Mouse (Mus musculus): ENCODE results near the gene Atg4b. TPM values are rescaled to one million over a fixed set of nuclear protein-coding genes. Genes with fewer than 3 reads are reported as not detected.
"Not testable (repeated sequence)": the region's sequence is repeated elsewhere in the genome, so short reads cannot be mapped to it uniquely, and the experiment has no call there.

The Atg4b gene
- total RNA-seq, 2 experiments from 2014 or later: 68.8 to 72.9 TPM

GRCm38 (mm10) chr1:93811495-93812039 is 60.3 kb downstream of the Atg4b start:
- DNase-seq (ENCODE audit: low spot score in 2 of 2): no peak

DNA sequence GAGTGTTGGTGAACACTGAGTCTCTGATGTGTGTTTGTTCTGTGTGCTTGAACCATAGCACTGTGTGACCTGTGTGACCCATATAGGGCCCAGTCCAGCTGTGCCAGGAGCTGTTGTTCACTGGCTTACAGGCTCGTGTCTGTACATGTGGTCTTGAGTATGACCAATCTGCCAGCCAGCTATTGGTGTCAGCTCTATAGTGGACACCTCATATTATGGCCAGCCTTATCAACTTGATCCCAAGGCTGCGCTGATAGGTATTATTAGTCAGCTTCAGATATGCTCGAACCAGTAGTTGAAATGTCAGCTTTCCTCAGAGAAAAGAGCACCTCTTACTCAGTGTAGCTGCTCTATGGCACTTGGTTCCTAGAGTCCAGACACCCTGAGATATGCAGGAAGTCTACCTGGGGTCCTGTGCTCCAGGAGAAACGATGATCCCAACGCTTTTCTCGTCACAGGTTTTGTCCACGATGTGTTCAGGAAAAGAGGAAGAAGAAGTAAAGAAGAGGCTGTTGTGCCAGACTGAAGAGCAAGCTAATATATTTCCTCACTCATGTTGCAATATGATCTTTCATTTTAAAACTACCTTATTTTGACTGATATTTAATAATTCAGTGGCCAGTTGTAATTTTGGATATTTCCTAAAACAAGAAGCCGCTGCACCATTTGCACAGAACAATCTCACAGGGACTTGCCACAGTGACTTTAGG is 66.7 kb downstream of the Atg4b start:
- no peak for DNase-seq (ENCODE audit: low spot score in 2 of 2)

GRCm38 (mm10) chr1:93818722-93819121 is 67.4 kb downstream of the Atg4b start:
- DNase-seq (ENCODE audit: low spot score in 2 of 2): no peak

- no peak for DNase-seq (ENCODE audit: low spot score in 2 of 2)
These were observed 72.6 kb downstream of the Atg4b start for GRCm38 (mm10) chr1:93823796-93824495.

DNA sequence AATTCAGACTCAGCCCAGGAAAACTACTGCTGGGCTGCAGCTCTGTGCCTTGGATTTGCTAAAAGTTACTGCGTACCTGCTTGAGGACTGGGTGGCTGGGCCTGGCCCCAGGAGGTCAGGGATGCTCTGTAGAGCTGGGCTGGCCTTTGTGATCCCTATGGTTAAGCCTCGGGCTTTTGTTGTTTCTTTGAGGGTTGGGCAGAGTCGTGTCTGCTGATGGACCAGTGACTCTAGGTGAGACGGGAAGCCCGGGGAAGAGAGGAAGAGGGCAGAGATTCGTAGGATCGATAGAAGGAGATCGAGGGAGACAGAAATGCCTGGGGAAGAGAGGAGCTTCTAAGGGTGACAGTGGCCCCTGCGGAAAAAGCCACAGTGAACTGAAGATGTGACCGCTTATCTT is 73.3 kb downstream of the Atg4b start, which contains the start of gene D2hgdh:
Gene D2hgdh (plus strand): TSS at position 301 of the 400 bp plus-strand sequence.
- DNase-seq (ENCODE audit: low spot score in 2 of 2): no peak

DNA sequence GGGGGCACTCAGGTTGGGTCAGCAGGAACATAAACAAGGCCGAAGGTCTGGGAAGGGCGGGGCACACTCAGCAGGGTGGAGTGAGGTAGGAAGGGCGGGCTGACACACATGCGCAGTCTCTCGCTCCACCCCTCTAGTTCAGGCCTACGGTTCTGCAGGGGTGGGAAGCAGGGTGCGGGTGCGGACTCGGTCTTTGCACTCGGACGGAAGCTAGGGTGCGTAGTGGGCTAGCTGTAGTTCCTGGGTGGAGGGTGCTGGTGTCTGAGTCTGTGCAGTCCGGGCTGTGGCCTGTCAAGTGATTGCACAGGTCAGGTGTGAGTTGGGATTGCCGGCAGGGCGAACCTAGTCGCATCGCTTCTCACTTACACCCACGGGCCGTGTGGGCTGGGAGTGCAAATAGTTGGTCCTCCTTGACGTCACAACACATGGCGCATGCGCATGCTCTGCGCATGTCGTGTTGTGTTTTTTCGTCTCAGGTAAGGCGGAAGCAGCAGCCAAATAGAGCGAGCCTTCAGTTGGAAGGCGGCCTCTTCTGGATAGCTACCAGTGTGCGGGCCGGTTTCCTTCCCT is 73.9 kb downstream of the Atg4b start:
- peak; percentile 96 for DNase-seq (ENCODE audit: low spot score in 2 of 2)

GRCm38 (mm10) chr1:93825771-93826539 is 74.7 kb downstream of the Atg4b start:
- DNase-seq (ENCODE audit: low spot score in 2 of 2): no peak

DNA sequence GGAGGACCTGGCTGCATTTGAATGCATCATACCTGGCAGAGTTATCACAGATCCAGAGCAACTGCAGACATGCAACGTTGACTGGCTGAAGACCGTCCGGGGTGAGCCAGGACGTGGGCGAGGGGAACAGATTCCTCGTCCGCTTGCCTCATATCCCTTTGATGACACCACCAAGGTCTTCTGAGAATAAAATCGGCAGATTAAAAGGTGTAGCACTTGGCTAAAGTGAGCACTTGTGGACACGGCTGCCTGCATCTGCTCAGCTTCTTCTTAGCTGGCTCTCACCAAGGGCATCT is 75.2 kb downstream of the Atg4b start:
- DNase-seq (ENCODE audit: low spot score in 2 of 2): no peak

GRCm38 (mm10) chr1:93832754-93833360 is 81.6 kb downstream of the Atg4b start:
- DNase-seq (ENCODE audit: low spot score in 2 of 2): not testable (repeated sequence)

GRCm38 (mm10) chr1:93834671-93835150 is 83.4 kb downstream of the Atg4b start:
- DNase-seq (ENCODE audit: low spot score in 2 of 2): no peak

GRCm38 (mm10) chr1:93835211-93835610 is 83.9 kb downstream of the Atg4b start:
- no peak for DNase-seq (ENCODE audit: low spot score in 2 of 2)

DNA sequence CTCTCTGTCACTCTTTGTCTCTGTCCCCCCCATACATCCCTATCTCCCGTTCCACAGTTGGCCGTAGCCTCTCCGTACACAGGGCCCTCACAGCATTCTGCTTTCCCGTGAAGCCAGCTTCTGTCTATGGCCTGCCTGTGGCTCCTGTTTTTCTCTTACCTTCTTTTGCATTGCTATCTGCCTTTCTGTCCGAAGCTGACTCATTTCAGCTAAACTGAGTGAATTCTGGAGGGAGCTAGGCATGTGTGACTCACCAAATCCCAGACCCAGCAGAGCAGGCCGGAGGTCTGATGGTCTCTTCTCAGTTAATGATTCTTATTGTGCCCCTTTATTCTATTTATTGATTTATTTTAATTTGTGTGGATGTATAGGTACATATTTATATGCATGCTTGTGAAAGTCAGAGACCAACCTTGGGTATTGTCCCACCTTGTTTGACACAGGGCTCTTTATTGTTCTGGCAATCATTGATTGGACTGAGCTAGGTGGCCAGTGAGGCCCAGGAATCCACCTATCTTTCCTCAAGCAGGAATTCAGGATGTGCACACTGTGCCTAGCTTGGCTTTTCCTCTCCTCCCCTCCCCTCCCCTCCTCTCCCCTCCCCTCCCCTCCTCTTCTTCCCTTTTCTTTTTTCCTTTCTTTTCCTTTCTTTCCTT is 84.7 kb downstream of the Atg4b start:
- no peak for DNase-seq (ENCODE audit: low spot score in 2 of 2)

GRCm38 (mm10) chr1:93836532-93836913 is 85.2 kb downstream of the Atg4b start:
- DNase-seq (ENCODE audit: low spot score in 2 of 2): no peak

- DNase-seq (ENCODE audit: low spot score in 2 of 2): no peak
These were observed 86.0 kb downstream of the Atg4b start for GRCm38 (mm10) chr1:93837335-93837734.

- not testable (repeated sequence) for DNase-seq (ENCODE audit: low spot score in 2 of 2)
These were observed 87.3 kb downstream of the Atg4b start for GRCm38 (mm10) chr1:93838569-93838968.

Other genes starting within 250 kb of the Atg4b start
- gene Farp2, start 239.4 kb upstream of the Atg4b start, total RNA-seq (2021): 10 to 100 TPM; 14.3 to 14.6 TPM
- 100 to 1,000 TPM; 389 to 405 TPM for gene Stk25, start 92.8 kb upstream of the Atg4b start, total RNA-seq (2021)
- gene Bok, start 65.8 kb upstream of the Atg4b start, total RNA-seq (2021): 10 to 100 TPM; 85.2 to 95.5 TPM
- gene Thap4, start 3.4 kb downstream of the Atg4b start, total RNA-seq (2021): 10 to 100 TPM; 30.9 to 31.7 TPM
- 10 to 100 TPM; 56.8 to 64.0 TPM for gene Dtymk, start 50.4 kb downstream of the Atg4b start, total RNA-seq (2021)
- gene Ing5, start 52.5 kb downstream of the Atg4b start, total RNA-seq (2021): 10 to 100 TPM in 1 of 2 experiments, 1 to 10 TPM in 1; 9.0 to 11.1 TPM
- 10 to 100 TPM; 16.5 to 16.6 TPM for gene D2hgdh, start 73.4 kb downstream of the Atg4b start, total RNA-seq (2021)
- under 1 TPM in 1 of 2 experiments, not detected in 1; 0.78 TPM for gene Gal3st2, start 109.8 kb downstream of the Atg4b start, total RNA-seq (2021)
- under 1 TPM; 0.30 to 0.60 TPM for gene Gal3st2b, start 166.8 kb downstream of the Atg4b start, total RNA-seq (2021)
- gene Gal3st2c, start 239.0 kb downstream of the Atg4b start, total RNA-seq (2021): under 1 TPM; 0.05 TPM